Mouse (Mus musculus) forelimb bud, embryonic 11.5 days (tissue): Measurements from ENCODE around the gene Nxph4.

Source experiments
- DNase-seq: peaks from one replicate; pipeline ENCODE4 v3.0.0-alpha.2; 2012; ENCODE audit warnings: low read depth, low spot score

Gene Nxph4

DNA sequence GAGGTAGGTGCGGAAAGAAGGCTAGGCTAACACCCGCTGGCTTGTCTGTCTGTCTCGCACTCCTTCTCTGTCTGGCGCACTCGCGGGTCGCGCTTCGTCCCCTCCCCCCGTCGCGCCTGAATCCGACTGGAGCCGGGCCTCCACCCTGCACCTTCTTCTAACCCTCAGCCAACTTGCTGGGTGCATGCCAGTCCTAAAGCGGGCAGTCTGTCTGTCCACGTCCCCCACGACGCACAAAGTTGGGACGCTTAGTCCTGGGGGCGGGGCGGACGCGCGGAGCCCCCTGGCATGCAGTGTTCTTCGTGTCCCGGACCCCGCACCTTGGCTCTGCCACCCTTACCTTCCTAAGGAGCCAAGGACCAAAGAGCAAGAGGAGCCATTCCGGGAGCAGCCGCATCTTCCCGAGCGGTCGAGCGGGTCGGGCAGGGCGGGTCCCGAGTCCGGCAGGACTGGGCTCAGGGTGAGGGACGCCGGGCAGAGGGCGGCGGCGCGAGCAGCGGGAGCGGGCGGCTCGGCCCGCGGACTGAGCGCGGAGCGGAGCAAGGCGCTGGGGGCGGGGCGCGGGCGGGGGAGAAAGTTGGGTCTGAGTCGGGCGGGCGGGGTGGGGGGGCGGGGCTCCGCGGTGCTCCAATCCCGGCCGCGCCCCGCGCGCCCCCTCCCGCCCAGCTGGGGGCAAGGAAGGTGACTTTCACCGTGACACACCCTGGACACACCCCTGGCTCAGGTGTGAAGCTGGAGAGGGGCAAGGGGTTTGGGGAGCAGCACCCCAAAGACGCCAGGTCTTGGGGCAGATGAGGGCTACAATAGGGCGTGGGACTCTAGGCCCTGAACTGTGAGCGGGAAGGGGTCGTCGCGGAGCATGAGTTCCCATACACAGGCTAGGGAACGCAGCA, at the start of gene Nxph4:
Nxph4 (minus strand) TSS at position 524 of the 893 bp plus-strand sequence.
- no peak for DNase-seq

DNA sequence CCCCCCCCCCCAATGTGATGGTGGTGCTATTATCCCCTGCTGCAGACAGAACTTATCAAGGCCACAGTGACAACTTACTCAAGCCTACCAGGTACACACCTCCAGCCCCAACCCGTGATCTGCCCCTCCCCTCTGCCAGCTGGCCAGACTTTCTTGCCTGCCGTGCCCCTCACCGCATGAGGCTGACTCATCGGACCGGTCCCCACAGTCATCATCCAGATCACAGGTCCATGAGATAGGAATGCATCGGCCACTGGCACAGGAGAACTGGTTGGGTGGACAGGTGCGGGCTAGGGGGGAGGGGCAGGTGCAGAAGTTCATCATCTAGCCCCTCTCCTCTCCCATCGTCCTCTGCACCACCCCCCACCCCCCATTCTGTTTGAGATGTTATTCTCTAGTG, 49.3 kb upstream of the Nxph4 start:
- no peak for DNase-seq

DNA sequence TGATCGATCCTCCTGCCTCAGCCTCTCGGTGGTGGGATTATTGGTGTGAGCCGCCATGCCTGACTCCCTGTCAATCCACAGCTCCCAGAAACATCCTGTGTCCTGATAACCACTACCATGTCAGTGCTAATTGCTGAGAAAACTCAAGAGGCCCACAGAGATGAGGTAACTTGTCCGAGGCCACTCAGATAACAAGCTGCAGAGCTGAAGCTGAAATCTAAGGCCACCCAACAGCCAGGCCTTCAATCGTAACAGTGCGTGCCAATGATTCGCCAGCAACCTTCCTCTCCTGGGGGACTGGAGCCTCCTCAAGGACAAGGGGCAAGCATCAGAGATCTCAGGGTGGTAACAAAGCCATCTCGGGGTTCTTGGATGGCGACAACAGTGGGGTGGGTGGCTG, 46.9 kb upstream of the Nxph4 start:
- DNase-seq, result no peak

GRCm38 (mm10) chr10:127577982-127578381, 43.6 kb upstream of the Nxph4 start:
- no peak for DNase-seq

DNA sequence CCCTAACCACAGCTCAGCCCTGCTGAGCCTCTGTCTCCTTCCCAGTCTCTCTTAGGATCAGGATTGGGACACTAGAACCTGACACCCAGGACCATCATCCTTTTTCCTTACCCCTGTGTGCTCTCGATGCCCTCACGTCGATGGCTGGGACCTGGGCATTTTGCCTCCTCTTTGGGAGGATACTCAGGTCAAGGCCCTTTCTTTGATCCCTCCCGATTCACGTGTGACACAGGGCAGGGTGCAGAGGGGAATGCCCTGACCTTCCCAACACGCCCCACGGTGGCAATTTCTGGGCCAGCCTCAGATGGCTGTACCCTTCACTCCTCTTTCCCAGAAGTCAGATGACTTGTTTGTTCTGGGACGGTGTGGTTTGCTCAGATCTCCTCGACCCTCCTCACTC, 42.8 kb upstream of the Nxph4 start:
- DNase-seq, result no peak

DNA sequence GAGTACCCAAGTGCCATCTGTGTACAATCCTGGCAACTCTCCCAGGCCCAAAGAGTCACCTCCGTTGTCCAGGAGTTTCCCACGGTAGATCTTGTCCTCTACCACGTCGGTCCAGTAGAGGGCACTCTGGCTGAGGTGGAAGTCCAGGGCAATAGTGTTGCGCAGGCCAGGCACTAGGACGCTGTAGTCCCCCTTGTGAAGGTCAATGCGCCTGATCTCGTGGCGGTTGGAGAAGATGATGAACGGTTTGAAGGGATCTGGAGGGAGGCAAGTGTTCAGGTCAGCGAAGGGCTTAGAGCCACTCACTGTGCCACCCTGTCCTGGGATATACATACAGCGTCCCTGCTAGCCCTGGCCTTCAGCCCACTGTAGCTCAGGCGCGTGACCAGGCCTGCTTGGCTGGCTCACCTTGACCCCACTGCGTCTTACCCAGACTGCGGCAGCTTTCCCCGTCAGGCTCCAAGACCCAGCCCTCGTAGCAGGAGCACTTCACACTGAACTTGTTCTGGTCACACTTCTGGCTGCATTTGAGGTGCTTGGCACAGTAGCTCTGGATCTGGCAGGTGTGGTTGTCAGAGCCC, 42.1 kb upstream of the Nxph4 start:
- DNase-seq, result peak; percentile 19

DNA sequence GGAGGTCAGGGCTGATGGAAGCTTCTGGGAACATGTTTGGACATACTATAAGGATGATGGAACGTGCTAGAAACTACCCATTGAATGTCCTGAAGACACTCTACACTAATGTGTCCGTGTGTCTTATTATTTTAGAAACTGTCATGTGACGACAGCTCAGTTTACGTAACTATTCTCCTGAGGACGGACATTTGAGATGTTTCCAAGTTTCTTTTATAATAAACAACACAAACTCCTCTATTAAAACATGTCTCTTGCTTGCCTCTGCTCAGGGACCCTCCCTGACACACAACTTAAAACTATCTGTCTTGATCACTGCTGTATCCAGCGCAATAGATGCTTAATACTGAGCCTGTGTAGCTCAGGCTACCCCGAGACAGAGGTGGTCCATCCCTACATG, 41.4 kb upstream of the Nxph4 start:
- DNase-seq, result no peak

- no peak for DNase-seq
Measured at GRCm38 (mm10) chr10:127572281-127572680, 37.9 kb upstream of the Nxph4 start.

DNA sequence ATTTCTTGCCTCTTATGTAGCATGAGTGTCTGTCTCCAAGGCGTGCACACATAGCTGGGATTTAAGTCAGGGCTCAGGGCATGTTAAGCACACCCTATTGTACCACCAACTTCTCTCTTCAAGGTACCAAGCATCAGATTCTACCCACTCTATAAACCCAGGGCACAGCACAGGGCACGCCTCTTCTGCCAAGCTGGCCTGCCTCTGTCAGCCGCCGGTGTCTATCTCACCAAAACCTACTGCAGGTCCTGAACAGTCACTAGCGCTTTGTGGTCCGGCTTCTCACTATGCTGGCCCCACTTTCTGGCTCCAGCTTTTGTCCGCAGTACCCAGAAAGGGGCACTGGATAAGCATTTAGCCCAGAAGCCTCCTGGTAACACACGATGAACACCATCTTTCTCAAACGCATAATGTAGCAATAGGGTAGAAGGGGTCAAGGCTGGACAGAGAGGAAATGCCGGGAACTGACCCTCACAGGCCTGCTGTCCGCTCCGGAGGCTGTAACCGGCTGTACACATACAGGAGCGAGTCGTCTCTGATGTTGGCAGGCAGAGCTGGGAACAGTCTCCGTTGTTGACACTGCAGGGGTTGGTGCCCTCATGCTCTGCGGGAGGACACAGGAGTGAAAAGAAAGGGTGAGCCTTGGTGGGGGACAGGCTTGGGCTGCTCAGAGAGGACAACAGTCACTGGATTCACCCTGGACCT, 36.7 kb upstream of the Nxph4 start:
- DNase-seq, result no peak

DNA sequence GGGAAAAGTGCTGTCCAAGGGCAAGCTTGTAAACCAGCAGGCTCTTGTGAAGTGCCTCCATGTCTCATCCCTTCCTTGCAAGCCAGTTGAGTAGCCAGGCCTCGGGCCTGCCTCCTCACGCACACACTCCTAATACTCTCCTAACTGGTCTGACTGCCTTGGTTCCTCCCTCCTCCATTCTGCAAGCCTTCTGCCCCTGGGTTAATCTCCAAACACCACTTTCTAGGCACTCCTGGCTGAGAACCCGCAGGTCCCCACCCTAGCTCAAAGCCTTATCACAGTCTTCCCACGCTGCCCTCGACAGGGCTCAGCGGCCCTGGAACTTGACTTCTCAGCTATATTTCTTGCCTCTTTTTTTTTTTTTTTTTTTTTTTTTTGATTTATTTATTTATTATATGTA, 36.0 kb upstream of the Nxph4 start:
- DNase-seq, result no peak

DNA sequence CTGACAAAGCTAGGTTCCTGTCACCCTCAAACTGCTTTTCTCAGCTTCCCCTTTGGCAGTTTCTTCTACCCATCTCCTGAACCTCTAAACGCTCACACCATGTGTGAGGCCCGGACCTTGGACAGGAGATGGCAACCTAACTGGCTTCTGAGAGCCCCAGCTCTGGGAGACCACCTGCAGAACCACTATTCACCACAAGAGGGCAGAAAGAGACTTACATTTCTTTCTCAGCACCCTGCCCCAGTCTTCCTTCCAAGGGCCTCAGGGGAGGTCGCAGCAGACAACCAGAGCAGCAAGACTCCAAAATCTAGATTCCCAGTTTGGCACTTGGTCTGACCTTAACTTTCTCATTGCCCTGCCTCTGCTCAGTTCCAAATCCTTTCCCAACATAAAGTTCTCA, 35.1 kb upstream of the Nxph4 start:
- peak; percentile 83 for DNase-seq

DNA sequence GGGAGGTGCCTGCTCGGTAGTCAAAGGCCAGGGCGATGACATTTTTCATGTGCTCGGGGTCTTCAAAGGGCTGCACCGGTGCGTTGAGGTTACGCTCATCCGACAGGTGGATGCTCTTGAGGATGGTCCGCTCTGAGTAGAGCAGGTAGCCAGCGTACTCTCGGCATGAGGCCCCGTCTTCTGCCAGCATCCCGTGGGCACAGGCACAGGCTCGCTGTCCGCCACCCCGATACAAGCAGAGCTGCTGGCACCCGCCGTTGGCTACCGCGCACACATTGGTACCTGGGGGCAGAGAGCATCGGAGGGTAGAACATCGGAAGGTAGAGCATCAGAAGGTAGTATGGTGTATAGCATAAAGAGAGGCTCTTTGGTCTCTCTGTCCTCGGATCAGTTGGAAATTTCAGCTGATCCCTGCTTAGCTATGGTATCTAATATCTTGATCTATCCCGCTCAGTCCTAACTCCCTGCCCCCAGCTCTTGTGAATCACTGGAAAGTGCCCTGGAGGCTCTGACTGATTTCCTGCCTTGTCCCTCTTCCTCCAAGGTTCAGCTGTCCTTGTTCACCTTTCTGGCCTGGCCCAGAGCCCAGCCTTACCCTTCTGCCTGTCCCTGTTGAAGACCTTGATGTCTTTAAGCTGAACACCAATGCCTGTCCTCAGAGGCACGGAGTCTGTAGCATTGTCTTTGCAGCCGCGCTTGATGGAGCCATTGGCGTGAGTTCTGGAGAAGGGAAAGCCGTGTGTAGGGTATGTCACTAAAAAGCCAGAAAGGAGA, 32.4 kb upstream of the Nxph4 start:
- DNase-seq, result no peak

- no peak for DNase-seq
Measured at GRCm38 (mm10) chr10:127564301-127564700, 29.9 kb upstream of the Nxph4 start.

DNA sequence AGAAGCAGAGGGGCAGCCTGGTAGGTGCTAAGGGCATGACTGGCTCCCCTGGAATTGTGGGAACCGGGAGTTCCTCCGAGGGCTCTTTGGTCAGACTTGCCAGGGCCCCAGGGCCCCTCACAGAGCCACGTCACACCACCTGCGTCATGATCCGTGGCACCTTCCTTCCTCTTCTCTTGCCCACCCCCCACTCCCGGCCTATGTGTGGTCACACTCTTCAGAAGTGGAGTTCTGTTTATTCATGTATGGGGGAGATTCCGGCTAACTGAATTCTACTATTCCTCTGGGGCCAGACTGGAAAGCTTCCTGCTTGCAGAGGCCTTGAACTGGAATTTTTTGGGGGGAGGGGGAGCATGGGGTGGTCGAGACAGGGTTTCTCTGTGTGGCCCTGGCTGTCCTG, 29.5 kb upstream of the Nxph4 start:
- no peak for DNase-seq

DNA sequence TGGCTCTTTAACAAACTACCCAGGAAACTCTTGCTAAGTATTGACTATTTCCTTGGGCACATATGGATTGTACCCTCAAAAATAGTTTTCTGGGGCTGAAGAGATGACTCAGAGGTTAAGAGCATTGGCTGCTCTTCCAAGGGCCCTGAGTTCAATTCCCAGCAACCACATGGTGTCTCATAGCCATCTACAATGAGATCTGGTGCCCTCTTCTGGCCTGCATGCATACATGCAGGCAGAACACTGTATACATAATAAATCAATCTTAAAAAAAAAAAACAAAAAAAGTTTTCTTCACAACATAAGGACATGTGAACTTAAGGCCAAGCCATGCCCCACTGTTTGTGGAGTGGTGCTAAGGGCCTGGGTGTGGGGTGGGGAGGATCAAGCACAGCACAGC, 26.8 kb upstream of the Nxph4 start:
- DNase-seq, result no peak

GRCm38 (mm10) chr10:127557397-127557796, 23.0 kb upstream of the Nxph4 start:
- no peak for DNase-seq

GRCm38 (mm10) chr10:127555703-127556102, 21.3 kb upstream of the Nxph4 start:
- peak; percentile 35 for DNase-seq

DNA sequence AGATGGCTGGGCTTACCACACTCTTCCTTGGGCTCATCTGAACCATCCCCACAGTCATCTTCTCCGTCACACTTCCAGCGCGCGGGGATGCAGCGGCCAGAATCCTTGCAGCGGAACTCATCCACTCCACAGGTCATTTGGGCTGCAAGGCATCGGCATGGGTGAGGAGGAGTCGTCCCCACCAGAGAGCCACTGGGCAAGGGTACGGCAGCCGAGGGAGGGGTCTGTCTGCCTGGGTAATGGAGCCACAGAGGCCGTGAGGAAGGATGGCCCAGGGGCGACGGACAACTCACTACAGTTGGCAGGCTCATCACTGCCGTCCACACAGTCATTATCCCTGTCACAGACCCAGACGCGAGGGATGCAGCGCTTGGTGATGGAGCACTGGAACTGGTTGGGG, 15.5 kb upstream of the Nxph4 start:
- DNase-seq, result no peak

DNA sequence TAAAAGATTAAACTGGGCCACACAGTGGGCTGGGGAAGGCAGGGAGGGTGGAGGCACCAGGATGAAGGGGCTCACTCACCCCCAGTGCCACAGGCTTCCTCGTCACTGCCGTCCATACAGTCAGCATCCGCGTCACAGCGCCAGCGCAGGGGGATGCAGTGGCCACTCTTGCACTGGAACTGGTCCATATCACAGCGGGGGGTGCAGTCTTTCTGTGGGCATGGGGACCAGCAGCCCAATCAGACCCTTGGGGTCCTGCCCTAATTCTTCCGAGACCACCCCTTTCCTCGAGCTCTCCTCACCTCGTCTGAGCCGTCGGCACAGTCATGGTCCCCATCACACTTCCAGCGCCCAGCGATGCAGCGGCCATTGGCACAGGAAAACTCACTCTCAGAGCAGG, 13.9 kb upstream of the Nxph4 start:
- no peak for DNase-seq

- DNase-seq, result no peak
Measured at GRCm38 (mm10) chr10:127546505-127546904, 12.1 kb upstream of the Nxph4 start.

DNA sequence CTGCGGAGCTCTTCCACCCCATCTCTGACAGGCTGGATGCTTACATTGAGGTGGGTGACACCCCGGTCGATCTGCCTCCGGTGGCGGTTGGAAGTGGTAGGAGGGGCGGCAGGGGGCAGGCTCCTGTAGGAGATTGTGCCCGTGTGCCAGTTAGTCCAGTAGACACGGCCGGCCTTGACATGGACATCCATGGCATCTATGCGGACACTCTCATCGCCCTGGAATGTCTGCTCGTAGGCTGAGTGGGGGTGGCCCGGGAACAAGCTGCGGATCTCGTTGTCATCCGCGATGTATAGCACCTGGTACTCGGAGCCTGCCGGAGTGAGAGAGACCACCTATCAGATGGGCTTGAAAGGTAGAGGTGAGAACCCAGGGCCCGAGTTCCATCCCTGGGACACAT, 10.0 kb upstream of the Nxph4 start:
- no peak for DNase-seq

- DNase-seq, result no peak
Measured at GRCm38 (mm10) chr10:127543916-127544315, 9.6 kb upstream of the Nxph4 start.
